Mouse (Mus musculus) intestine, embryonic 16.5 days (tissue): ENCODE data around the gene Adam22. TPM values are rescaled to one million over a fixed set of nuclear protein-coding genes. Genes with fewer than 3 reads are reported as not detected.

ENCODE experiments used
- ATAC-seq: fragments of 200-750 bp; cut with Nextera tagmentation; 2 replicates; pipeline ENCODE4 v1.8.0; 2017; ENCODE audit warnings: moderate TSS enrichment, moderate library complexity
- H3K27ac ChIP-seq: fragments of 300-500 bp; sonication (generic); 2 replicates; pipeline ENCODE4 v1.5.1; 2014; ENCODE audit warnings: mild to moderate bottlenecking, low read length
- H3K27me3 ChIP-seq: fragments of 300-500 bp; sonication (generic); replicated peaks from 2 replicates; pipeline ENCODE4 v1.6.1; 2014; ENCODE audit warnings: low read length, control low read depth, mixed read lengths; ENCODE audit not compliant: control insufficient read depth, insufficient read depth
- H3K36me3 ChIP-seq: fragments of 300-500 bp; sonication (generic); 2 replicates; pipeline ENCODE4 v1.6.1; 2014; ENCODE audit warnings: low read length, control low read depth; ENCODE audit not compliant: control insufficient read depth, insufficient read depth
- H3K4me1 ChIP-seq: fragments of 300-500 bp; sonication (generic); 2 replicates; pipeline ENCODE4 v1.6.1; 2014; ENCODE audit warnings: low read length, control low read depth, mixed read lengths; ENCODE audit not compliant: control insufficient read depth, insufficient read depth
- H3K4me2 ChIP-seq: fragments of 300-500 bp; sonication (generic); 2 replicates; pipeline ENCODE4 v1.6.1; 2014; ENCODE audit warnings: low read depth, low read length, control low read depth
- H3K4me3 ChIP-seq: fragments of 300-500 bp; sonication (generic); 2 replicates; pipeline ENCODE4 v1.5.1; 2014; ENCODE audit warnings: mild to moderate bottlenecking, low read length
- H3K9ac ChIP-seq: fragments of 300-500 bp; sonication (generic); 2 replicates; pipeline ENCODE4 v1.6.1; 2014; ENCODE audit warnings: low read depth, low read length
- H3K9me3 ChIP-seq: fragments of 300-500 bp; sonication (generic); 2 replicates; pipeline ENCODE4 v1.6.1; 2016; ENCODE audit warnings: low read length, control low read depth; ENCODE audit not compliant: control insufficient read depth
- WGBS: fragments of 180-500 bp; shearing (Covaris S2); extraction: QIAGEN DNeasy Blood & Tissue Kit; methylation state at CpG from one replicate; pipeline ENCODE4 v1.1.7; 2014; 5-methylcytosine and 5-hydroxymethylcytosine counted together
- polyA plus RNA-seq: library from polyadenylated mRNA; unstranded; fragments of >200 nt; fragmentation: Nextera tagmentation; extraction: Ambion mirVana; gene quantifications from 2 replicates; pipeline ENCODE4 v1.2.1, GENCODE M21; 2015

The Adam22 gene
- polyA plus RNA-seq, 1 experiment from 2014 or later: 2.8 TPM

DNA sequence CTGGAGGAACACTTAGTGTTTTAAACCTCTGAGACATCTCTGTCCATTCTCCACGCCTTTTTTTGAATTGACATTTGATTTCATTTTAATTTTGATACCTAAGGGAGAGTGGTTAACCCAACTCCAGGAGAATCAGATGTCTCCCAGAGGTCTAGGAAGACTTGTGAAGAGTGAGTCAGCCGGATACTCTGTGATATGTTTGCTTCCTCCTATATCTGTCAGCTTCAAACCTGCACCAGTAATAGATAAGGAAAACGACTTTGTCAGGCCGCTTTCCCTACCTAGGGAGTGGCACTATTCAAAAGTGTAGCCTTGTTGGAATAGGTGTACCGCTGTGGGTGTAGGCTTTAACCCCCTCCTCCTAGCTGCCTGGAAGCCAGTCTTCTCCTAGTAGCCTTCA is 821 bp upstream of the Adam22 start:
- no peaks in the 10 kb centered on the region for H3K9me3 ChIP-seq
- H3K4me2 ChIP-seq: no peak overlapping the region
- WGBS: 66% methylated on average over 5 of the region's 5 CpGs
- ATAC-seq: no peak
- H3K4me3 ChIP-seq: no peak overlapping the region
- H3K27me3 ChIP-seq: peaks cover 7% of the 10 kb centered on the region
- H3K4me1 ChIP-seq: no peaks in the 10 kb centered on the region
- H3K9ac ChIP-seq: no peak overlapping the region
- no peaks in the 10 kb centered on the region for H3K36me3 ChIP-seq
- no peak overlapping the region for H3K27ac ChIP-seq

- H3K9me3 ChIP-seq: no peaks in the 10 kb centered on the region
- H3K4me1 ChIP-seq: no peaks in the 10 kb centered on the region
- H3K9ac ChIP-seq: peak overlapping the region; percentile 73; the same call in 1 of the 2 replicates
- peak; percentile 54 for ATAC-seq
- peaks cover 7% of the 10 kb centered on the region for H3K27me3 ChIP-seq
- H3K27ac ChIP-seq: no peak overlapping the region
- H3K36me3 ChIP-seq: no peaks in the 10 kb centered on the region
- peak overlapping the region; percentile 70 for H3K4me3 ChIP-seq
- peak overlapping the region; percentile 95 for H3K4me2 ChIP-seq
- WGBS: 34% methylated on average over 7 of the region's 7 CpGs
These were observed 350 bp upstream of the Adam22 start for GRCm38 (mm10) chr5:8368328-8368692.

- H3K36me3 ChIP-seq: no peaks in the 10 kb centered on the region
- H3K4me2 ChIP-seq: peak overlapping the region; percentile 95
- peaks cover 7% of the 10 kb centered on the region for H3K27me3 ChIP-seq
- no peaks in the 10 kb centered on the region for H3K4me1 ChIP-seq
- no peaks in the 10 kb centered on the region for H3K9me3 ChIP-seq
- H3K27ac ChIP-seq: no peak overlapping the region
- peak overlapping the region; percentile 73; the same call in 1 of the 2 replicates for H3K9ac ChIP-seq
- ATAC-seq: peak; percentile 50; the same call in 1 of the 2 replicates
- WGBS: 5% methylated on average over 25 of the region's 25 CpGs
- peak overlapping the region; percentile 70 for H3K4me3 ChIP-seq
These were observed 968 bp downstream of the Adam22 start for GRCm38 (mm10) chr5:8366771-8367613.

GRCm38 (mm10) chr5:8362361-8362760 is 5.6 kb downstream of the Adam22 start:
- no peak overlapping the region for H3K4me2 ChIP-seq
- no peaks in the 10 kb centered on the region for H3K4me1 ChIP-seq
- H3K27me3 ChIP-seq: no peaks in the 10 kb centered on the region
- 56% methylated on average over 1 of the region's 1 CpGs for WGBS
- H3K4me3 ChIP-seq: no peak overlapping the region
- no peak overlapping the region for H3K9ac ChIP-seq
- no peak for ATAC-seq
- H3K9me3 ChIP-seq: no peaks in the 10 kb centered on the region
- H3K36me3 ChIP-seq: no peaks in the 10 kb centered on the region
- no peak overlapping the region for H3K27ac ChIP-seq

DNA sequence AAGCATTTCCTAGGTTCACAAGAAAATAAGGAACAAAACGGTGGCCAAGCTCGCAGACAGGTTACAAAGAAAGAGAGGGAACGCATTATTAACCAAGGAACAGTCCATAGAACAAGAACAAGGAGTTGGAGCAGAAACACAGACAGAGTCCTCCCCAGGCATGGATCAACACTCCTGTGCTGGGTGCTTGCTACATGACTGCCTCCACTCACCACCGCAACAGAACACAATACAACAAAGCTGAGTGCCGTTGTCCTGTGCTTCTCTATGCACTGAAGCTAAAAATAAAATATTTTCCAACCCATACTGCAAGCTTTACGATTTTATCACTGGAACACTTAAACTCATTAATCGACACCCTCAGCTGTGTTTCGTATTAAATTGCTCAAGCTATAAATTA is 10.3 kb downstream of the Adam22 start:
- 75% methylated on average over 8 of the region's 8 CpGs for WGBS

DNA sequence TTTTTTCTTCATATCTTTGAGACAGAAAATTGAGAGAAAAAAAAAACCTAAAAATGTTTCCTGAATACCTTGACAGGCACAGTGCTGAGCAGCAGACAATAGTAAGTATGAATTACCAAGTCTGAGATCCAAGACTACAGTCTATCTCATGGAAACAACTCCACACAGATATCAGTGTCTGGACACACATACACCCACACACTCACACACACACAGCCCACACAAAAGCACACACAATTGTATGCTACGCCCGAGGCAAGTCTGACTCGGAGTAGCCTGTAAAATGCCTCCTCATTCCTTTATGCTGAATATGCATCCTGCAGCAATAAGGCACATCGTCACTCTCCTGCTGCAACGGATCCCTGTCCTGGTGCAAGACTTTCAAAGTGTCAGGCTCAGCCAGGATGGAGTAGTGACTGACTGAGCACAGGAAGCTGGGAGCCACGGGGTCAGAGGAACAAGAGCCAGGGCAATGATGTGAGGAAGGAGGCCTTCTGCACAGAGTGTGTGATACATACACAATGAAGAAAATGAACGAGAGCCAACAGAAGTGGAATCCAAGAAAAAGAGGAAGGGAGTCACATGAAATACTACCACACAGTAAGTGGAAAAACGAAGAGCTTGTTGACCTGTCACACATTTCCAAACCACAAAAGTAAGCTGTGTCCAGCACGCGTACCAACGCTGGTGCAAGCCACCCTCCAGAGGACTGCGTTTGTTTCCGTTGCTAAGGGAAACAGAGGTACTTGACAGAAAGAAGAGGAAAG is 10.9 kb downstream of the Adam22 start:
- no peaks in the 10 kb centered on the region for H3K36me3 ChIP-seq
- H3K4me1 ChIP-seq: no peaks in the 10 kb centered on the region
- no peak overlapping the region for H3K4me3 ChIP-seq
- no peak for ATAC-seq
- no peaks in the 10 kb centered on the region for H3K27me3 ChIP-seq
- no peaks in the 10 kb centered on the region for H3K9me3 ChIP-seq
- H3K4me2 ChIP-seq: no peak overlapping the region
- WGBS: 46% methylated on average over 13 of the region's 13 CpGs
- H3K9ac ChIP-seq: no peak overlapping the region
- no peak overlapping the region for H3K27ac ChIP-seq

More for the DNA sequence above, 10.3 kb downstream of the Adam22 start:
- no peaks in the 10 kb centered on the region for H3K36me3 ChIP-seq
- H3K27me3 ChIP-seq: no peaks in the 10 kb centered on the region
- H3K4me3 ChIP-seq: no peak overlapping the region
- H3K27ac ChIP-seq: no peak overlapping the region
- no peaks in the 10 kb centered on the region for H3K9me3 ChIP-seq
- H3K9ac ChIP-seq: no peak overlapping the region
- no peak for ATAC-seq
- H3K4me1 ChIP-seq: no peaks in the 10 kb centered on the region
- H3K4me2 ChIP-seq: no peak overlapping the region

GRCm38 (mm10) chr5:8356326-8356725 is 11.6 kb downstream of the Adam22 start:
- H3K27me3 ChIP-seq: no peaks in the 10 kb centered on the region
- 36% methylated on average over 2 of the region's 2 CpGs for WGBS
- no peak overlapping the region for H3K4me3 ChIP-seq

DNA sequence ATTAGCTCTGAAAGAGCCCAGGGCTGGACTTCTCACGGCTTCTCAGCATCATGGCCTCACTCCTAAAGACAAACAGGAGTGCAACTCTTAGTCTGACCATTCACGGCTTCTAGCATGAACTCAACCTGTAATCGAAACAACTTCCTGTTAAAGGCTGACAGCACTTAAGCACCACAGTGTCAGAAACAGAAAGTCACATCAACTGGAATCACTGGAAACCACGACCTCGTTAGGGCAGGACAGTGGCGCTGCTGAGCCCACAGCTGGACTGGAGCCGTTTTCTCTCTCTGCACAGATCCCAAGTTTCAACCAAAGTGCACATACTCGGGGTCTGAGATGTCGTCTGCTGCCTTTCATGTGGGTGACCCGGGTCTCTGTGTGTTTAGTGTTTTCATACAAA is 18.4 kb downstream of the Adam22 start:
- Histone ChIP-seq H3K27me3 (no peaks in the 10 kb centered on the region), H3K9me3 (no peaks in the 10 kb centered on the region), H3K4me3 (no peak overlapping the region), H3K36me3 (no peaks in the 10 kb centered on the region), H3K9ac (no peak overlapping the region), H3K27ac (no peak overlapping the region), H3K4me2 (no peak overlapping the region), H3K4me1 (no peaks in the 10 kb centered on the region)
- ATAC-seq: no peak
- 58% methylated on average over 10 of the region's 10 CpGs for WGBS

More at GRCm38 (mm10) chr5:8356326-8356725, 11.6 kb downstream of the Adam22 start:
- Histone ChIP-seq H3K4me2 (no peak overlapping the region), H3K27ac (no peak overlapping the region), H3K36me3 (no peaks in the 10 kb centered on the region), H3K4me1 (no peaks in the 10 kb centered on the region), H3K9ac (no peak overlapping the region), H3K9me3 (no peaks in the 10 kb centered on the region)
- no peak for ATAC-seq

- no peak for ATAC-seq
- Histone ChIP-seq H3K4me2 (no peak overlapping the region), H3K9ac (no peak overlapping the region), H3K36me3 (no peaks in the 10 kb centered on the region), H3K4me1 (no peaks in the 10 kb centered on the region), H3K27me3 (no peaks in the 10 kb centered on the region), H3K9me3 (no peaks in the 10 kb centered on the region), H3K4me3 (no peak overlapping the region), H3K27ac (no peak overlapping the region)
These were observed 21.6 kb downstream of the Adam22 start for GRCm38 (mm10) chr5:8346329-8346728.
